Mouse (Mus musculus): ENCODE measurements around the gene Accs. TPM values are rescaled to one million over a fixed set of nuclear protein-coding genes. Genes with fewer than 3 reads are reported as not detected.

Gene Accs
- total and polyA plus RNA-seq, 3 experiments, result 5.7 to 6.7 (median 6.2) TPM

GRCm38 (mm10) chr2:93801097-93801496 is 48.6 kb downstream of the Accs start (continued):
- TF ChIP-seq ZKSCAN1 (IDR thresholded peaks at IDR 0.05; ENCODE audit: borderline replicate concordance, low read depth, low read length) (no peak), MEF2A (IDR thresholded peaks at IDR 0.05; ENCODE audit: borderline replicate concordance, low read depth, low read length) (peak; percentile 94), E2F4 (IDR thresholded peaks at IDR 0.05; ENCODE audit: insufficient replicate concordance, low read depth, low read length) (no peak), USF2 (conservative IDR thresholded peaks at IDR 0.05; ENCODE audit: low read depth, low read length) (no peak), USF1 (IDR thresholded peaks at IDR 0.05; ENCODE audit: low read depth, low read length) (no peak), JUND (conservative IDR thresholded peaks at IDR 0.05; ENCODE audit: low read depth, low read length) (no peak), ZNF384 (IDR thresholded peaks at IDR 0.05; ENCODE audit: low read depth, low read length) (no peak), TCF12 (IDR thresholded peaks at IDR 0.05; ENCODE audit: low read depth, low read length) (no peak), CTCF (conservative IDR thresholded peaks at IDR 0.05 in 1 of 2, IDR thresholded peaks at IDR 0.05 in 1 of 2; ENCODE audit: low read depth in 2 of 2, low read length in 2 of 2) (no peak), RAD21 (IDR thresholded peaks at IDR 0.05; ENCODE audit: low read depth, low read length) (no peak), MYC (IDR thresholded peaks at IDR 0.05; ENCODE audit: low read depth, low read length) (no peak), TBP (conservative IDR thresholded peaks at IDR 0.05; ENCODE audit: low read depth, low read length) (no peak), EP300 (IDR thresholded peaks at IDR 0.05; ENCODE audit: low read length) (peak; percentile 54; the same call in 1 of the 2 replicates), SIN3A (IDR thresholded peaks at IDR 0.05; ENCODE audit: low read length) (no peak), POLR2AphosphoS2 (IDR thresholded peaks at IDR 0.05; ENCODE audit: low read depth, low read length) (no peak), IRF4 (IDR thresholded peaks at IDR 0.05; ENCODE audit: low read depth, low read length) (peak; percentile 52; the same call in 1 of the 2 replicates), ZMIZ1 (IDR thresholded peaks at IDR 0.05; ENCODE audit: low read depth, low read length) (no peak), SMC3 (IDR thresholded peaks at IDR 0.05; ENCODE audit: low read depth, low read length) (no peak)

- H3K4me3 ChIP-seq (replicated peaks in 1 of 3; ENCODE audit: low read depth in 2 of 3, low read length in 2 of 3, poor library complexity in 1 of 3), result no peak overlapping the region
- H3K36me3 ChIP-seq (replicated peaks in 1 of 2; ENCODE audit: control insufficient read depth in 1 of 2, insufficient read depth in 1 of 2, low read length in 1 of 2), result peaks cover 35 to 73% of the 10 kb centered on the region in 2 experiments
- H3K9ac ChIP-seq (ENCODE audit: insufficient read depth, low read depth), result no peak overlapping the region
- no peak overlapping the region for H3K4me2 ChIP-seq (ENCODE audit: insufficient read depth, low read depth, poor library complexity, severe bottlenecking)
- H3K79me2 ChIP-seq (replicated peaks; ENCODE audit: control insufficient read depth, extremely low read depth, insufficient read depth, poor library complexity, severe bottlenecking), result no peaks in the 10 kb centered on the region
- TF ChIP-seq SIN3A (IDR thresholded peaks at IDR 0.05; ENCODE audit: low read length), result no peak
- TF ChIP-seq NRF1 (IDR thresholded peaks at IDR 0.05; ENCODE audit: low read depth, low read length), result no peak
- TF ChIP-seq MAX (IDR thresholded peaks at IDR 0.05; ENCODE audit: low read length), result no peak
- TF ChIP-seq POLR2A (IDR thresholded peaks at IDR 0.05; ENCODE audit: low read depth, low read length), result no peak
- TF ChIP-seq ZKSCAN1 (IDR thresholded peaks at IDR 0.05; ENCODE audit: borderline replicate concordance, low read depth, low read length), result no peak
- no peak for TF ChIP-seq E2F4 (IDR thresholded peaks at IDR 0.05; ENCODE audit: insufficient replicate concordance, low read depth, low read length)
- TF ChIP-seq UBTF (IDR thresholded peaks at IDR 0.05; ENCODE audit: low read depth, low read length), result no peak
- TF ChIP-seq ELF1 (IDR thresholded peaks at IDR 0.05; ENCODE audit: low read depth, low read length), result no peak
- no peak for TF ChIP-seq CTCF (conservative IDR thresholded peaks at IDR 0.05 in 1 of 2, IDR thresholded peaks at IDR 0.05 in 1 of 2; ENCODE audit: low read depth in 2 of 2, low read length in 2 of 2)
- TF ChIP-seq MAZ (IDR thresholded peaks at IDR 0.05; ENCODE audit: low read depth, low read length), result no peak
- TF ChIP-seq ZC3H11A (IDR thresholded peaks at IDR 0.05; ENCODE audit: low read depth, low read length), result no peak
- no peak for TF ChIP-seq TBP (conservative IDR thresholded peaks at IDR 0.05; ENCODE audit: low read depth, low read length)
- TF ChIP-seq ZMIZ1 (IDR thresholded peaks at IDR 0.05; ENCODE audit: low read depth, low read length), result no peak
- TF ChIP-seq ETS1 (conservative IDR thresholded peaks at IDR 0.05; ENCODE audit: low read depth, low read length), result no peak
- TF ChIP-seq ZNF384 (IDR thresholded peaks at IDR 0.05; ENCODE audit: low read depth, low read length), result no peak
- TF ChIP-seq HCFC1 (IDR thresholded peaks at IDR 0.05; ENCODE audit: low read depth, low read length), result no peak
- no peak for TF ChIP-seq POLR2AphosphoS2 (IDR thresholded peaks at IDR 0.05; ENCODE audit: low read depth, low read length)
- in situ Hi-C loops (cut with MboI; ENCODE audit: low pct_ligation_motif_present, low pct_unique_long_range_greater_than_20kb, low sequenced_read_pairs), result no loop called here
- peaks cover 20 to 34% of the 10 kb centered on the region in 2 experiments for H3K4me1 ChIP-seq (ENCODE audit: control insufficient read depth in 1 of 2, insufficient read depth in 2 of 2)
- H3K27ac ChIP-seq (ENCODE audit: insufficient read depth, low read depth), result no peak overlapping the region
- H3K27me3 ChIP-seq (replicated peaks), result no peaks in the 10 kb centered on the region
- dilution Hi-C loops (cut with MboI; ENCODE audit: extremely low pct_ligation_motif_present, extremely low pct_unique_long_range_greater_than_20kb, low sequenced_read_pairs), result no loop called here
- no peaks in the 10 kb centered on the region for H3K9me3 ChIP-seq (replicated peaks; ENCODE audit: low read length)
- DNase-seq (ENCODE audit: extremely low read depth), result no peak
These were observed 52.5 kb downstream of the Accs start for GRCm38 (mm10) chr2:93797162-93797795.
